Comparison of ENCODE assay signal across 9 mouse cellular contexts in genomic region chr6:23886418-23886817, GRCm38 (mm10). TPM values are rescaled to one million over a fixed set of nuclear protein-coding genes. Genes with fewer than 3 reads are reported as not detected.
DNase-seq lines count a peak whose midpoint lies in the region; ATAC-seq lines count a peak whose summit lies in the region.
"Had no signal": no experiment of that assay in that cellular context is flagged by ENCODE, and none has a peak within 500 bp of the region (broad histone marks: within the 10 kb centered on the region; RNA-seq: fewer than 3 reads in every experiment).

No protein-coding gene starts in this region.

- peak; percentile 15 to 18 for DNase-seq in urinary bladder, adult 18-20 months (ENCODE audit: low spot score in 2 of 2)
- no peak for DNase-seq in urinary bladder, postnatal 4 days (ENCODE audit: low spot score in 2 of 2)
- DNase-seq in brain, adult 2 months (ENCODE audit: low read depth, low spot score): peak; percentile 53
- peak; percentile 49 for DNase-seq in hindbrain, embryonic 14.5 days (ENCODE audit: low spot score)
- no peak for DNase-seq in c-Kit-positive CD71-positive TER-119-positive erythroid progenitor cells, embryonic 14.5 days (ENCODE audit: low spot score)
- no peak for DNase-seq in spleen, postnatal 10 days (ENCODE audit: low spot score in 2 of 2)

- H3K4me2 ChIP-seq in hindbrain, embryonic 14.5 days (replicated peaks): no peak overlapping the region
- H3K4me2 ChIP-seq in limb, embryonic 13.5 days (replicated peaks): no peak overlapping the region
- no peak overlapping the region for H3K4me2 ChIP-seq in neural tube, embryonic 12.5 days (replicated peaks)
- H3K4me2 ChIP-seq: embryonic facial prominence, embryonic 12.5 days had no signal

- WGBS in hindbrain, embryonic 14.5 days: 12% methylated on average over 6 of the region's 6 CpGs
- WGBS in limb, embryonic 13.5 days: 8% methylated on average over 6 of the region's 6 CpGs
- WGBS in neural tube, embryonic 12.5 days: 10% methylated on average over 6 of the region's 6 CpGs

- H3K27ac ChIP-seq in hindbrain, embryonic 14.5 days: no peak overlapping the region
- no peak overlapping the region for H3K27ac ChIP-seq in limb, embryonic 13.5 days
- no peak overlapping the region for H3K27ac ChIP-seq in neural tube, embryonic 12.5 days
- H3K27ac ChIP-seq: embryonic facial prominence, embryonic 12.5 days had no signal

- H3K4me1 ChIP-seq in hindbrain, embryonic 14.5 days (replicated peaks; ENCODE audit: control insufficient read depth, insufficient read depth, low read length): no peaks in the 10 kb centered on the region
- H3K4me1 ChIP-seq in limb, embryonic 13.5 days: no peaks in the 10 kb centered on the region
- H3K4me1 ChIP-seq in neural tube, embryonic 12.5 days: no peaks in the 10 kb centered on the region
- H3K4me1 ChIP-seq: embryonic facial prominence, embryonic 12.5 days had no signal

- no peaks in the 10 kb centered on the region for H3K9me3 ChIP-seq in hindbrain, embryonic 14.5 days (ENCODE audit: control insufficient read depth, low read length)
- no peaks in the 10 kb centered on the region for H3K9me3 ChIP-seq in limb, embryonic 13.5 days
- H3K9me3 ChIP-seq in neural tube, embryonic 12.5 days: no peaks in the 10 kb centered on the region
- H3K9me3 ChIP-seq: embryonic facial prominence, embryonic 12.5 days had no signal

- ATAC-seq in hindbrain, embryonic 14.5 days (ENCODE audit: low FRiP score): no peak
- peak; percentile 57 for ATAC-seq in limb, embryonic 13.5 days (ENCODE audit: low FRiP score, low read depth)
- peak; percentile 68; the same call in 1 of the 2 replicates for ATAC-seq in neural tube, embryonic 12.5 days (ENCODE audit: low FRiP score, low read depth)

- no peaks in the 10 kb centered on the region for H3K36me3 ChIP-seq in hindbrain, embryonic 14.5 days (replicated peaks; ENCODE audit: control insufficient read depth, insufficient read depth)
- no peaks in the 10 kb centered on the region for H3K36me3 ChIP-seq in limb, embryonic 13.5 days
- H3K36me3 ChIP-seq in neural tube, embryonic 12.5 days: no peaks in the 10 kb centered on the region
- H3K36me3 ChIP-seq: embryonic facial prominence, embryonic 12.5 days had no signal

- no peak overlapping the region for H3K4me3 ChIP-seq in hindbrain, embryonic 14.5 days (replicated peaks; ENCODE audit: low read length)
- H3K4me3 ChIP-seq in limb, embryonic 13.5 days: no peak overlapping the region
- no peak overlapping the region for H3K4me3 ChIP-seq in neural tube, embryonic 12.5 days
- H3K4me3 ChIP-seq: embryonic facial prominence, embryonic 12.5 days had no signal

- H3K9ac ChIP-seq in hindbrain, embryonic 14.5 days: no peak overlapping the region
- no peak overlapping the region for H3K9ac ChIP-seq in limb, embryonic 13.5 days
- no peak overlapping the region for H3K9ac ChIP-seq in neural tube, embryonic 12.5 days
- H3K9ac ChIP-seq: embryonic facial prominence, embryonic 12.5 days had no signal

- no peaks in the 10 kb centered on the region for H3K27me3 ChIP-seq in hindbrain, embryonic 14.5 days (ENCODE audit: control insufficient read depth, insufficient read depth, low read length)
- H3K27me3 ChIP-seq in limb, embryonic 13.5 days: no peaks in the 10 kb centered on the region
- H3K27me3 ChIP-seq in neural tube, embryonic 12.5 days (replicated peaks): no peaks in the 10 kb centered on the region
- H3K27me3 ChIP-seq: embryonic facial prominence, embryonic 12.5 days had no signal

RNA-seq across cellular contexts. Expression of gene Cadps2, which starts 47.2 kb away (rescaled TPM):
- polyA plus RNA-seq in hindbrain, embryonic 14.5 days (2014; fragmentation: Nextera tagmentation; extraction: Ambion mirVana): 12.6 and 15.8 TPM in 2 replicates
- polyA plus RNA-seq in limb, embryonic 13.5 days (2015; fragmentation: Nextera tagmentation; extraction: Ambion mirVana): 2.7 and 3.5 TPM in 2 replicates
- 3.4 and 3.6 TPM in 2 replicates for polyA plus RNA-seq in neural tube, embryonic 12.5 days (2016; fragmentation: Nextera tagmentation; extraction: Ambion mirVana)

Comparison
In these comparisons a context has a peak if more than half of its experiments do, and no peak if none do; other contexts are left out.
1. DNase-seq: peak in urinary bladder, adult 18-20 months (2 of 2), brain, adult 2 months (single experiment) and hindbrain, embryonic 14.5 days (single experiment); none in urinary bladder, postnatal 4 days (0 of 2), c-Kit-positive CD71-positive TER-119-positive erythroid progenitor cells, embryonic 14.5 days (single experiment) and spleen, postnatal 10 days (0 of 2).